Mouse (Mus musculus) kidney, adult 2 months (tissue): ENCODE results near the gene Sesn1.

ENCODE experiments used
- CTCF ChIP-seq: fragments of 200-500 bp; conservative IDR thresholded peaks from 2 replicates; pipeline ENCODE4 v1.5.1; 2011; ENCODE audit warnings: low read depth, mild to moderate bottlenecking, control low read depth, low read length, moderate library complexity, mixed read lengths; ENCODE audit not compliant: insufficient read depth, insufficient read length
- POLR2A ChIP-seq: fragments of 200-500 bp; IDR thresholded peaks from one replicate; pipeline ENCODE4 v1.6.1; 2011; ENCODE audit warnings: low read depth, low read length, control low read depth

DNA sequence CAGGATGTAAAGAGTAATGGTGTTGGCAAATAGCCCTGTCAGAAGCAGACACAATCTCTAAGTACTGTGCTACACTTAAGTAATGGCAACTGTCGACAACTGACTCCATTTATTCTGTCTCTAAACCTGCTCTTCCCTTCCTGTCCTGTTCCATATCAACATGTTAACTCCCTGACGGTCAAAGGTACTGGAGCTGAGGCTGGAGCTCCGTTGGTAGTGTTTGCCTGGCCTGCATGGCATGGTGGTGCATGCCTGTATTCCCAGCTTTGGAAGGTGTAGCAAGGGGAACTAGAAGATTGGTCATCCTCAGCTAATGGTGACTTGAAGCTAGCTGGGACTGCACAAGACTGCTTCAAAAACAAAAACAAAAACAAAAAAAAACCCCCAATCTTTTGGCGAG, 14.2 kb downstream of the Sesn1 start:
- no peak for TF ChIP-seq CTCF
- TF ChIP-seq POLR2A = no peak
